Mouse (Mus musculus) adrenal gland, postnatal 25 days (tissue): ENCODE data around the gene Gjb4. TPM values are rescaled to one million over a fixed set of nuclear protein-coding genes. Genes with fewer than 3 reads are reported as not detected.

Experiments used
- DNase-seq: peaks from one replicate; pipeline ENCODE4 v3.0.0; 2021; ENCODE audit warnings: mixed read lengths
- total RNA-seq: library from RNA; stranded (reverse); gene quantifications from 2 replicates; pipeline ENCODE4 v1.2.3, GENCODE M21; 2021

Gjb4 gene
- total RNA-seq, 1 experiment from 2014 or later: not detected

DNA sequence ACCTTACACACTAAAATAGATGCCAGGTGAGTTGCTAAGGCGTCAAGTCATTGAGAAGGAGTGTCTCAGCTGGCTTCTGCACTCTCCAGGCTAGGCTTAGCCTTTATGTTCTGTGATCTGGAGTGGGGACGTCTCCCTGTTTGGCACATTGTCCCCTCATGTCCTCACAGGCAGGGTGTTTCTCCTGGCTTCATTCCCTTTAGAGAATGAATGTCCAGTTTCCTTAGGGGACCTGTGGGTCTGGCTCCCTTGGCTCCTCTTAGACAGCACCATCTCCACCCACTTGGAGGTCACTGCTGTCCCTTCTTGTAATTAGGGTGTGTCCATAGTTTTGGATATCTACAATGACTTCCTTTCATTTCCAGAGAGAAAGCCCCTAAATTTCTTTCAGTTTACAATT, 47.0 kb downstream of the Gjb4 start:
- DNase-seq: no peak

DNA sequence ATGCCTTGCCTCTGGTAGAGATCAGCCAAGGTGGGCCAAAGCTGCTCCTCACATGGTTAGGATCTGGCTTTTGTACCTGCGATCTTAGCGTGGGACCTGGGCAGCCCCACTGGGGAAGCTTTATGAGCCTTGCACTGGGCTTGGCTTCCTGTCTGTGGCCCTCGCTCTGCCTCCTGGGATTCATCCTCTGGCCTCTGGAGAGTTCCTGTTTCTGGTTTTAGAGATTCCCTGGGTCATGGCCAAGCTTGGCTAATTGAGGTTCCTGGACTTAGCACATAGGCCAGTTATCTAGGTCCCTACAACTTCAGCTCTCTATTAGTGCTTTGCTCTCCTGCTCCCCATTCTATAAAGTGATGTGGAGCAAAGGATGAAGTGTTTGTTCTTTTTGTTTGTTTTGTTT, 50.1 kb downstream of the Gjb4 start:
- DNase-seq: no peak

Other genes with a start within 250 kb of the Gjb4 start
- 26.2 and 30.3 TPM in 2 replicates for gene Tmem35b, start 230.4 kb downstream of the Gjb4 start, total RNA-seq
- gene Dlgap3, start 184.9 kb downstream of the Gjb4 start, total RNA-seq: 4.5 and 6.0 TPM in 2 replicates
- 48.8 and 55.9 TPM in 2 replicates for gene Smim12, start 110.3 kb downstream of the Gjb4 start, total RNA-seq
- gene Gja4, start 40.0 kb downstream of the Gjb4 start, total RNA-seq: 2.2 and 3.0 TPM in 2 replicates
- gene Gjb3, start 23.2 kb downstream of the Gjb4 start, total RNA-seq: not detected in 2 replicates
- not detected in 2 replicates for gene Gjb5, start 4.1 kb upstream of the Gjb4 start, total RNA-seq